Mouse (Mus musculus): Measurements from ENCODE around the gene Clasrp.

DNA sequence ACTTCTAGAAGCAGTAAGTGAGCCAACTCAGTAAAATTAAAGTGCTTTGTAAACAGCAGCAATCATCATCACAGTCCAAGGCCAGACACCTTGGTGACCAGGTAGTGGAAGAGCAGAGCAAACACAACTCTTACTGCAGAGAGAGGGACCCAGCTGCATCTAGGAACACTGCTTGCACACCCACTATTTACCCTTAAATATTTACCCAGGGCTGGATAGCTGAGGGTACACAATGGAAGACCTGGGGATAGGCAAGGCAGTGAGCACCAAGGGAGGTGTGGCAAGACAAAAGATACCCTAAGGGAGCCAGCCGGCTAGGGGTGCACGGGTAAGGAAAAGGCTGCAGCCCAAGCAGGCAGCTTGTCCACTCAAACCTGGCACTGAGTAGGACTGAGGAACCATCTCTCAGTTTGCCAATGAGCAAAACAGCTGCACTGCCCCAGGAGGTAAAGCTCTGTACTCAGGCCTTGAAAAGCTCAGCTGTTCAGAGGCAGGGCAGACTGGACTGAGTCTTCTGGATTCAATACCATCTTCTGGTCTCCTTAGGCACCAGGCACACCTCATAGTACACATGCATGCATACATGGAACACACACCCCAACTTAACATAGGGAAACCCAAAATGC is 56.8 kb downstream of the Clasrp start:
- TF ChIP-seq CTCF (IDR thresholded peaks at IDR 0.05; ENCODE audit: low read depth): no peak
- no peak for TF ChIP-seq EP300 (IDR thresholded peaks at IDR 0.05; ENCODE audit: low read depth)

Data from liver, postnatal 0 days (tissue).